Mouse (Mus musculus) megakaryocyte-erythroid progenitor cell, adult 5 weeks (primary cell): ENCODE results near the gene Gm38119. TPM values are rescaled to one million over a fixed set of nuclear protein-coding genes. Genes with fewer than 3 reads are reported as not detected.

ENCODE experiments used
- polyA plus RNA-seq: library from polyadenylated mRNA; stranded (reverse); fragments of >175 nt; gene quantifications from 2 replicates; pipeline ENCODE4 v1.2.3, GENCODE M21; 2012

The Gm38119 gene
- polyA plus RNA-seq: not detected in 2 replicates

GRCm38 (mm10) chr3:92738996-92739395 is at the start of gene Gm38119:
Gm38119 (minus strand) TSS chr3:92739096.

GRCm38 (mm10) chr3:92778799-92779198 is 39.9 kb upstream of the Gm38119 start, which contains the start of gene Lce1i:
Lce1i (minus strand) TSS chr3:92778899.

GRCm38 (mm10) chr3:92764965-92765364 is 26.1 kb upstream of the Gm38119 start, which contains the start of gene Lce1h:
Lce1h (minus strand) TSS chr3:92765065.

GRCm38 (mm10) chr3:92752238-92752637 is 13.3 kb upstream of the Gm38119 start, which contains the start of gene Lce1g:
Lce1g (minus strand) TSS chr3:92752338.

GRCm38 (mm10) chr3:92720250-92720649 is 18.6 kb downstream of the Gm38119 start, which contains the start of gene Lce1f:
Lce1f (minus strand) TSS chr3:92720350.

GRCm38 (mm10) chr3:92708974-92709373 is 29.9 kb downstream of the Gm38119 start, which contains the start of gene Lce1e:
Lce1e (minus strand) TSS chr3:92709074.

Other genes with a start within 250 kb of the Gm38119 start
- not detected in 2 replicates for gene Sprr4, start 238.6 kb downstream of the Gm38119 start, polyA plus RNA-seq
- gene 2310046K23Rik, start 204.6 kb downstream of the Gm38119 start, polyA plus RNA-seq: not detected in 2 replicates
- gene Ivl, start 165.4 kb downstream of the Gm38119 start, polyA plus RNA-seq: 0.04 TPM in 1 of 2 replicates, not detected in the other
- 0.07 TPM in 1 of 2 replicates, not detected in the other for gene Smcp, start 150.1 kb downstream of the Gm38119 start, polyA plus RNA-seq
- gene 2210017I01Rik, start 131.6 kb downstream of the Gm38119 start, polyA plus RNA-seq: not detected in 2 replicates
- not detected in 2 replicates for gene Lce6a, start 117.4 kb downstream of the Gm38119 start, polyA plus RNA-seq
- gene Lce1a1, start 90.8 kb downstream of the Gm38119 start, polyA plus RNA-seq: 0.10 TPM in 1 of 2 replicates, not detected in the other
- gene Lce1b, start 82.2 kb downstream of the Gm38119 start, polyA plus RNA-seq: not detected in 2 replicates
- not detected in 2 replicates for gene Lce1a2, start 68.8 kb downstream of the Gm38119 start, polyA plus RNA-seq
- not detected in 2 replicates for gene Lce1c, start 59.8 kb downstream of the Gm38119 start, polyA plus RNA-seq
- gene Lce1d, start 51.9 kb downstream of the Gm38119 start, polyA plus RNA-seq: not detected in 2 replicates
- not detected in 2 replicates for gene Lce1e, start 30.0 kb downstream of the Gm38119 start, polyA plus RNA-seq
- not detected in 2 replicates for gene Lce1f, start 18.7 kb downstream of the Gm38119 start, polyA plus RNA-seq
- gene Lce1g, start 13.2 kb upstream of the Gm38119 start, polyA plus RNA-seq: not detected in 2 replicates
- not detected in 2 replicates for gene Lce1h, start 26.0 kb upstream of the Gm38119 start, polyA plus RNA-seq
- not detected in 2 replicates for gene Lce1i, start 39.8 kb upstream of the Gm38119 start, polyA plus RNA-seq
- not detected in 2 replicates for gene Lce1j, start 51.4 kb upstream of the Gm38119 start, polyA plus RNA-seq
- gene Lce1k, start 68.8 kb upstream of the Gm38119 start, polyA plus RNA-seq: not detected in 2 replicates
- not detected in 2 replicates for gene Kprp, start 88.2 kb upstream of the Gm38119 start, polyA plus RNA-seq
- gene Lce1l, start 112.2 kb upstream of the Gm38119 start, polyA plus RNA-seq: not detected in 2 replicates
- gene 2310050C09Rik, start 131.1 kb upstream of the Gm38119 start, polyA plus RNA-seq: not detected in 2 replicates
- gene Lce3a, start 187.1 kb upstream of the Gm38119 start, polyA plus RNA-seq: not detected in 2 replicates
- gene Lce3b, start 193.9 kb upstream of the Gm38119 start, polyA plus RNA-seq: not detected in 2 replicates
- gene Lce3c, start 205.4 kb upstream of the Gm38119 start, polyA plus RNA-seq: not detected in 2 replicates
- not detected in 2 replicates for gene Lce3d, start 218.3 kb upstream of the Gm38119 start, polyA plus RNA-seq
- not detected in 2 replicates for gene Lce3e, start 228.0 kb upstream of the Gm38119 start, polyA plus RNA-seq